Comparison of ENCODE assay signal across 8 mouse cellular contexts in genomic region chr7:59228045-59228865, GRCm38 (mm10). TPM values are rescaled to one million over a fixed set of nuclear protein-coding genes. Genes with fewer than 3 reads are reported as not detected.
A peak's percentile ranks its signal among the peaks of the same experiment; 100 is the strongest.
DNase-seq lines count a peak whose midpoint lies in the region; ATAC-seq and TF ChIP-seq lines count a peak whose summit lies in the region.

Gene Ube3a (plus strand): TSS chr7:59228750.

- peak within 1 kb of the TSS; percentile 94 for H3K4me3 ChIP-seq in E14TG2a.4 (replicated peaks; ENCODE audit: low read length)
- H3K4me3 ChIP-seq in forebrain, embryonic 12.5 days (replicated peaks) = peak within 1 kb of the TSS; percentile 99
- H3K4me3 ChIP-seq in heart, postnatal 0 days (ENCODE audit: low read depth, low read length) = peak within 1 kb of the TSS; percentile 80
- peak within 1 kb of the TSS; percentile 99 for H3K4me3 ChIP-seq in liver, embryonic 16.5 days (ENCODE audit: low read depth, low read length)
- peak within 1 kb of the TSS; percentile 98 for H3K4me3 ChIP-seq in neural tube, embryonic 13.5 days

- no peaks in the 10 kb centered on the region for H3K36me3 ChIP-seq in E14TG2a.4 (ENCODE audit: insufficient read depth, low read length)
- H3K36me3 ChIP-seq in forebrain, embryonic 12.5 days (replicated peaks) = no peaks in the 10 kb centered on the region
- no peaks in the 10 kb centered on the region for H3K36me3 ChIP-seq in heart, postnatal 0 days (replicated peaks; ENCODE audit: control insufficient read depth, insufficient read depth, low read length)
- no peaks in the 10 kb centered on the region for H3K36me3 ChIP-seq in liver, embryonic 16.5 days (ENCODE audit: control insufficient read depth, insufficient read depth)
- no peaks in the 10 kb centered on the region for H3K36me3 ChIP-seq in neural tube, embryonic 13.5 days

- peaks cover 14% of the 10 kb centered on the region for H3K4me1 ChIP-seq in E14TG2a.4 (replicated peaks; ENCODE audit: low read depth, low read length)
- peaks cover 10% of the 10 kb centered on the region for H3K4me1 ChIP-seq in forebrain, embryonic 12.5 days
- peaks cover 14% of the 10 kb centered on the region for H3K4me1 ChIP-seq in heart, postnatal 0 days (ENCODE audit: control insufficient read depth, insufficient read depth)
- H3K4me1 ChIP-seq in liver, embryonic 16.5 days (ENCODE audit: control insufficient read depth, low read depth, low read length) = peaks cover 5% of the 10 kb centered on the region; the same call in 1 of the 2 replicates
- peaks cover 16% of the 10 kb centered on the region for H3K4me1 ChIP-seq in neural tube, embryonic 13.5 days (replicated peaks)

- H3K27ac ChIP-seq in forebrain, embryonic 12.5 days = peak within 1 kb of the TSS; percentile 99
- H3K27ac ChIP-seq in heart, postnatal 0 days (ENCODE audit: low read depth) = peak within 1 kb of the TSS; percentile 99
- H3K27ac ChIP-seq in liver, embryonic 16.5 days (ENCODE audit: low read length) = peak within 1 kb of the TSS; percentile 96
- H3K27ac ChIP-seq in neural tube, embryonic 13.5 days (replicated peaks) = peak within 1 kb of the TSS; percentile 99

- H3K9ac ChIP-seq in forebrain, embryonic 12.5 days = peak within 1 kb of the TSS; percentile 96
- H3K9ac ChIP-seq in heart, postnatal 0 days (replicated peaks; ENCODE audit: low read depth, low read length) = peak within 1 kb of the TSS; percentile 94
- H3K9ac ChIP-seq in liver, embryonic 16.5 days (ENCODE audit: low read depth, low read length) = peak within 1 kb of the TSS; percentile 98
- H3K9ac ChIP-seq in neural tube, embryonic 13.5 days = peak within 1 kb of the TSS; percentile 99

- peak; percentile 78; the same call in 1 of the 2 replicates for TF ChIP-seq EP300 in heart, postnatal 0 days (IDR thresholded peaks at IDR 0.05; ENCODE audit: low read depth)

- TF ChIP-seq CTCF in E14TG2a.4 (conservative IDR thresholded peaks at IDR 0.05; ENCODE audit: low read length) = no peak
- no peak for TF ChIP-seq CTCF in heart, postnatal 0 days (IDR thresholded peaks at IDR 0.05; ENCODE audit: low read depth)

- peak; percentile 91 for DNase-seq in c-Kit-positive CD71-positive TER-119-positive erythroid progenitor cells, embryonic 14.5 days (ENCODE audit: low spot score)
- DNase-seq in heart, postnatal 0 days (ENCODE audit: low spot score) = peak; percentile 98
- DNase-seq in kidney, postnatal 4 days = peak; percentile 98 to 99
- peak; percentile 98 for DNase-seq in testis, postnatal 10 days (ENCODE audit: low spot score)

- no peaks in the 10 kb centered on the region for H3K9me3 ChIP-seq in E14TG2a.4 (ENCODE audit: low read length)
- no peaks in the 10 kb centered on the region for H3K9me3 ChIP-seq in forebrain, embryonic 12.5 days
- no peaks in the 10 kb centered on the region for H3K9me3 ChIP-seq in heart, postnatal 0 days (replicated peaks; ENCODE audit: control insufficient read depth, low read length)
- no peaks in the 10 kb centered on the region for H3K9me3 ChIP-seq in liver, embryonic 16.5 days (replicated peaks; ENCODE audit: control insufficient read depth, low read length)
- H3K9me3 ChIP-seq in neural tube, embryonic 13.5 days = no peaks in the 10 kb centered on the region

- peak within 1 kb of the TSS; percentile 61 for H3K4me2 ChIP-seq in forebrain, embryonic 12.5 days
- H3K4me2 ChIP-seq in heart, postnatal 0 days (ENCODE audit: low read depth, low read length) = peak within 1 kb of the TSS; percentile 72
- H3K4me2 ChIP-seq in liver, embryonic 16.5 days (ENCODE audit: low read depth, low read length) = peak within 1 kb of the TSS; percentile 80
- peak within 1 kb of the TSS; percentile 72 for H3K4me2 ChIP-seq in neural tube, embryonic 13.5 days

- peak; percentile 97 for ATAC-seq in forebrain, embryonic 12.5 days (ENCODE audit: low FRiP score)
- ATAC-seq in heart, postnatal 0 days (ENCODE audit: insufficient read depth, low read depth) = peak; percentile 98
- ATAC-seq in liver, embryonic 16.5 days (ENCODE audit: low read depth) = peak; percentile 96
- peak; percentile 97 for ATAC-seq in neural tube, embryonic 13.5 days (ENCODE audit: low read depth)

- no peaks in the 10 kb centered on the region for H3K27me3 ChIP-seq in E14TG2a.4 (ENCODE audit: insufficient read depth, low read length)
- no peaks in the 10 kb centered on the region for H3K27me3 ChIP-seq in forebrain, embryonic 12.5 days
- no peaks in the 10 kb centered on the region for H3K27me3 ChIP-seq in heart, postnatal 0 days (ENCODE audit: control insufficient read depth, insufficient read depth, low read length)
- H3K27me3 ChIP-seq in liver, embryonic 16.5 days (ENCODE audit: control insufficient read depth, insufficient read depth, low read depth, low read length) = no peaks in the 10 kb centered on the region
- H3K27me3 ChIP-seq in neural tube, embryonic 13.5 days = no peaks in the 10 kb centered on the region

- 1% methylated on average over 45 of the region's 50 CpGs for WGBS in forebrain, embryonic 12.5 days
- WGBS in heart, postnatal 0 days = 2% methylated on average over 48 of the region's 50 CpGs
- 1% methylated on average over 49 of the region's 50 CpGs for whole genome bisulfite sequencing in liver, embryonic 16.5 days (ENCODE audit: insufficient replicate concordance)
- 1% methylated on average over 50 of the region's 50 CpGs for WGBS in neural tube, embryonic 13.5 days

RNA-seq across cellular contexts. Expression of gene Ube3a, which starts in this region (rescaled TPM):
- 191 and 197 TPM in 2 replicates for polyA plus RNA-seq in forebrain, embryonic 12.5 days (2016; fragmentation: Nextera tagmentation; extraction: Ambion mirVana)
- total RNA-seq in heart, postnatal 0 days (2014; rRNA removed; ENCODE audit: low replicate concordance) = 104 and 157 TPM in 2 replicates
- 109 and 120 TPM in 2 replicates for polyA plus RNA-seq in heart, postnatal 0 days (2015; fragmentation: Nextera tagmentation; extraction: Ambion mirVana)
- polyA plus RNA-seq in liver, embryonic 16.5 days (2015; fragmentation: Nextera tagmentation; extraction: Ambion mirVana) = 38.4 and 45.8 TPM in 2 replicates
- 191 and 205 TPM in 2 replicates for polyA plus RNA-seq in neural tube, embryonic 13.5 days (2015; fragmentation: Nextera tagmentation; extraction: Ambion mirVana)

Comparison
In these comparisons a context has a peak if more than half of its experiments do, and no peak if none do; other contexts are left out.
1. Peak in every context shown above with its lines: DNase-seq, ATAC-seq, H3K4me3 ChIP-seq and H3K27ac ChIP-seq.